Mouse (Mus musculus): ENCODE data around the gene Tmem184a. TPM values are rescaled to one million over a fixed set of nuclear protein-coding genes. Genes with fewer than 3 reads are reported as not detected.

Gene Tmem184a
- polyA plus RNA-seq, 1 experiment, result not detected

DNA sequence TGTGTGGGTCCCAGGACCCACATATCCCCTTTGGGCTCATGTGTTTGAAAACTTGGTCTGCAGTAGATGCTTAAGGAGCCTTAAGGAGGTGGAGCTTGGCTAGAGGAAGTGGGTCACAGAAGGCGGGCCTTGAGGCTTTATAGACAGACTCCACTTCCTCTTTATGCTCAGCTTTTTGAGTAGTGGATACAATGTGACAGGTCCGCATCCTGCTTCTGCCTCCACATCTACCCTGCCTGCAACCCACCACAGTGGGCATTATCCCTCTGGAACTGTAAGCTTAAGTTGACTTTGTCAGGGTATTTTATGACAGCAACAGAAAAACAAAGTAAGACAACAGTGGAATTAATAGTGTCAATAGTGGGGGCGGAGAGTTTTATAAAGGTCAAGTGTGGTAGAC is 11.0 kb upstream of the Tmem184a start:
- no peak overlapping the region for H3K27ac ChIP-seq (ENCODE audit: control insufficient read depth, insufficient read depth, low read depth, low read length, poor library complexity)
- TF ChIP-seq POLR2A (IDR thresholded peaks at IDR 0.05; ENCODE audit: borderline replicate concordance, control insufficient read depth, low read depth, low read length), result no peak
- no peak for TF ChIP-seq CTCF (IDR thresholded peaks at IDR 0.05; ENCODE audit: control insufficient read depth, insufficient read depth, low read length)
- H3K4me1 ChIP-seq (ENCODE audit: control insufficient read depth, insufficient read depth, low read length), result peaks cover 2% of the 10 kb centered on the region; the same call in 1 of the 2 replicates
- 28% methylated on average over 3 of the region's 3 CpGs for WGBS
- peak overlapping the region; percentile 39 for H3K4me3 ChIP-seq (replicated peaks; ENCODE audit: control insufficient read depth, low read depth, low read length)

DNA sequence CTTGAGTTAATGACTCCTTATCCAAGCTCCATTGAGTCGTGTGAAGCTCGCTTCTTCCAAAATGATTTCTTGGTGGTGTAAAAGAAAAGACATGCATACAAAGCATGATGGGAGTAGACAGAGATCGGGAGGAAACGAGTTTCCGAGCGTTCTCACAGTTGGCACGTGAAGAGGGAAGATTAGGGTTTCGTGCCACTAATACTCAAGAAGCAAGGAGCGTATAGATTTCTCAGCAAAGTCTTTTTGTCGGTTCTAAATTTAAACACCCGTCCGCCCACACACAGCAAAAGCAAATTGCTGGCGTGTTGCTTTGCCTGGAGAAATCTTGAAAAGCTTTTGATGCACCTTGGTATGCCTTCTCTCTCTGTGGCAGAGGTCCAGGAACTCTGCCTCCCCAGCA is 9.7 kb upstream of the Tmem184a start:
- TF ChIP-seq POLR2A (IDR thresholded peaks at IDR 0.05; ENCODE audit: borderline replicate concordance, control insufficient read depth, low read depth, low read length) (no peak), CTCF (IDR thresholded peaks at IDR 0.05; ENCODE audit: control insufficient read depth, insufficient read depth, low read length) (no peak)
- Histone ChIP-seq H3K27ac (ENCODE audit: control insufficient read depth, insufficient read depth, low read depth, low read length, poor library complexity) (no peak overlapping the region), H3K4me3 (replicated peaks; ENCODE audit: control insufficient read depth, low read depth, low read length) (no peak overlapping the region), H3K4me1 (ENCODE audit: control insufficient read depth, insufficient read depth, low read length) (peaks cover 2% of the 10 kb centered on the region; the same call in 1 of the 2 replicates)
- WGBS, result 76% methylated on average over 13 of the region's 13 CpGs

DNA sequence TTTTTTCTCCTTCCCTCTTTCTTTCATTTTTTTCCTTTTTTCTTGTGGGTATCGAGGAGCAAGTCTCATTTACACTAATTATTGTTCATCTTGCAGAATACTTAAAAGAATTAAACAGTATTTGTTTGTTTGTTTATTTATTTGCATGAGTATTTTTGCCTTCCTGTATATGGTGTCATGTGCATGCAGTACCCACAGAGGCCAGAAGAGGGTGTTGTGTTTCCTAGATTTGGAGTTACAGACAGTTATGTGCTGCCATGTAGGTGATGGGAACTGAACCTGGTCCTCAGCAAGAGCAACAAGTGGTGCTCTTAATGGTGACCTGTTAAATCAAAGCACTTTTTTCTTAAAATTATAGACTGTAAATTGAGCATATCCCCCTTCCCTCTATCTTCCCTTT is 7.9 kb upstream of the Tmem184a start:
- TF ChIP-seq CTCF (IDR thresholded peaks at IDR 0.05; ENCODE audit: control insufficient read depth, insufficient read depth, low read length), result no peak
- TF ChIP-seq POLR2A (IDR thresholded peaks at IDR 0.05; ENCODE audit: borderline replicate concordance, control insufficient read depth, low read depth, low read length), result no peak
- H3K4me1 ChIP-seq (ENCODE audit: control insufficient read depth, insufficient read depth, low read length), result peaks cover 2% of the 10 kb centered on the region; the same call in 1 of the 2 replicates

DNA sequence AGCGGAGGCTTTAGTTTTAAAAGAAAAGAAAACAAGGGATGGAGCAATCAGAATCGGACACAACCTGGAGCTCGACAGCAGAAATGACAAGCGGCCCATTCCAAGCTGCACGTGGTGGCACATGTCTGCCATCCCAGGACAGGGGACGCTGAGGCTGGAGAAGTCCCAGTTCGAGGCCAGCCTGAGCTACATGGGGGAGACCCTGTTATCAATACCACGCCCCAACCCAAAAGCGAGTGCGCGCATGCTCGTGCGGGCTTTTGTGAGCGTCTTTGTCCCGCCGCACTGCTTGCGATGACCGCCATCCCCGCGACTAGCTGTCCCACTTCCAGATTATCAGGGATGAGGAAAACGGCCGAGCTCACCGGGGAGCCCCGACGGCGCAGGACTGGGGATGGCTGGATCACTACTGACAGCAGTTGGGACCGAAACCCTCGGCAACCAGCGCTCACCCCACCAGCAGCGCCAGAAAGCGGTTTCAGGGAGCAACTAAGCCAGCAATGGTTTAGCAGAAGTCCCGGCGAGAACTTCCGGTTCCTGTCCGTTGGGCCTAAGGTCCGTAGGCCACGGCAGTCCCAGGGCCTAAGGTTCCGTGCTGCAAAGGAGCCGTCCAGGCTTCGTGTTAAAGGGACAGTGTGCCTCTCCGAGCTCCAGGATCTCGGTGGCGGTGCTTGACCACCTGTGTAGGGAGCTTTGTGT is 6.8 kb upstream of the Tmem184a start, which contains the start of the genes Gm26938 and Psmg3:
Gm26938 (minus strand) TSS at position 51 of the 699 bp plus-strand sequence.
Psmg3 (minus strand) TSS at position 529 of the 699 bp plus-strand sequence.
- TF ChIP-seq POLR2A (IDR thresholded peaks at IDR 0.05; ENCODE audit: borderline replicate concordance, control insufficient read depth, low read depth, low read length) (peak; percentile 72), CTCF (IDR thresholded peaks at IDR 0.05; ENCODE audit: control insufficient read depth, insufficient read depth, low read length) (peak; percentile 22; the same call in 1 of the 2 replicates)
- Histone ChIP-seq H3K4me3 (replicated peaks; ENCODE audit: control insufficient read depth, low read depth, low read length) (peak within 1 kb of the TSS; percentile 98), H3K27ac (ENCODE audit: control insufficient read depth, insufficient read depth, low read depth, low read length, poor library complexity) (peak within 1 kb of the TSS; percentile 69), H3K4me1 (ENCODE audit: control insufficient read depth, insufficient read depth, low read length) (peaks cover 2% of the 10 kb centered on the region; the same call in 1 of the 2 replicates)
- under 1% methylated on average over 43 of the region's 43 CpGs for WGBS

More for the DNA sequence above, 7.9 kb upstream of the Tmem184a start:
- Histone ChIP-seq H3K27ac (ENCODE audit: control insufficient read depth, insufficient read depth, low read depth, low read length, poor library complexity) (no peak overlapping the region), H3K4me3 (replicated peaks; ENCODE audit: control insufficient read depth, low read depth, low read length) (no peak overlapping the region)
- WGBS, result 86% methylated on average over 1 of the region's 1 CpGs

DNA sequence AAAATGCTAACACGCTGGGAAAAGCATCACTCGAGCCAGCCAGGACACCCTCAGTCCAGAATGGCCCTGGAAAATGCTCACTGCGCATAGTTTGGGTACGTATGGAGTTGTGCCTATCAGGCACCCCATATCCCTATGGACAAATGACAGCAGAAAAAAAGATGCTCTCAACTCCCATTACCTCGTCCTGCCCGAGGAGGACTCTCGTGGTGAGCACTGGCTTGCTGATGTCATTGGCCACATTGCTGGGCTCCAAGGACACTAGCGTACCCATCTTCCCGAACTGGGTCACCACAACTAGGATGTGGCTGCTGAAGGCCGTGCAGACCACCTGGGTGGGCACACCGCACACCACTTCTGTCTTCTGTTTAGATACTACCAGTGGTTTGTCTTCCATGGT is 6.2 kb upstream of the Tmem184a start:
- 44% methylated on average over 11 of the region's 11 CpGs for WGBS
- TF ChIP-seq POLR2A (IDR thresholded peaks at IDR 0.05; ENCODE audit: borderline replicate concordance, control insufficient read depth, low read depth, low read length) (no peak), CTCF (IDR thresholded peaks at IDR 0.05; ENCODE audit: control insufficient read depth, insufficient read depth, low read length) (no peak)
- no peak overlapping the region for H3K27ac ChIP-seq (ENCODE audit: control insufficient read depth, insufficient read depth, low read depth, low read length, poor library complexity)
- peaks cover 2% of the 10 kb centered on the region; the same call in 1 of the 2 replicates for H3K4me1 ChIP-seq (ENCODE audit: control insufficient read depth, insufficient read depth, low read length)
- peak overlapping the region; percentile 98 for H3K4me3 ChIP-seq (replicated peaks; ENCODE audit: control insufficient read depth, low read depth, low read length)

DNA sequence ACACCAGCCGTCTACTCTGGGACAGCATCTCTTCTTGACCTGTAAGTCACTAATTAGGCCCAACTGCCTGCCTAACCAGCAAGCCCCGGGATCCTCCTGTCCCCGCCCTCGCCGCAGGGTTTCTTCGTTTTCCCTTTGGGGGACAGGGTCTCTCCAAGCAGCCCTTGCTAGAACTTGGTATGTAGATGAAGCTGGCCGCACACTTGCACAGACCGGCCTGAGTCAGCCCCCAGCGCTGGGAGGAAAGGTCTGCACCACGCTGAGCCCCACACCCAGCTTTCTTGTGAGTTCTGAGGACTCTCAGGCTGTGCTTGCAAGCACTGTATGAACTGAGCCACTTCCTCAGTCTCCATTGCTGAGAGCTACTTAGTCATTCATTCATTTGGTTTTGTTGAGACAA is 4.8 kb upstream of the Tmem184a start:
- no peak overlapping the region for H3K4me3 ChIP-seq (replicated peaks; ENCODE audit: control insufficient read depth, low read depth, low read length)
- peaks cover 2% of the 10 kb centered on the region; the same call in 1 of the 2 replicates for H3K4me1 ChIP-seq (ENCODE audit: control insufficient read depth, insufficient read depth, low read length)
- H3K27ac ChIP-seq (ENCODE audit: control insufficient read depth, insufficient read depth, low read depth, low read length, poor library complexity), result no peak overlapping the region
- 93% methylated on average over 10 of the region's 10 CpGs for WGBS
- TF ChIP-seq POLR2A (IDR thresholded peaks at IDR 0.05; ENCODE audit: borderline replicate concordance, control insufficient read depth, low read depth, low read length) (no peak), CTCF (IDR thresholded peaks at IDR 0.05; ENCODE audit: control insufficient read depth, insufficient read depth, low read length) (no peak)

DNA sequence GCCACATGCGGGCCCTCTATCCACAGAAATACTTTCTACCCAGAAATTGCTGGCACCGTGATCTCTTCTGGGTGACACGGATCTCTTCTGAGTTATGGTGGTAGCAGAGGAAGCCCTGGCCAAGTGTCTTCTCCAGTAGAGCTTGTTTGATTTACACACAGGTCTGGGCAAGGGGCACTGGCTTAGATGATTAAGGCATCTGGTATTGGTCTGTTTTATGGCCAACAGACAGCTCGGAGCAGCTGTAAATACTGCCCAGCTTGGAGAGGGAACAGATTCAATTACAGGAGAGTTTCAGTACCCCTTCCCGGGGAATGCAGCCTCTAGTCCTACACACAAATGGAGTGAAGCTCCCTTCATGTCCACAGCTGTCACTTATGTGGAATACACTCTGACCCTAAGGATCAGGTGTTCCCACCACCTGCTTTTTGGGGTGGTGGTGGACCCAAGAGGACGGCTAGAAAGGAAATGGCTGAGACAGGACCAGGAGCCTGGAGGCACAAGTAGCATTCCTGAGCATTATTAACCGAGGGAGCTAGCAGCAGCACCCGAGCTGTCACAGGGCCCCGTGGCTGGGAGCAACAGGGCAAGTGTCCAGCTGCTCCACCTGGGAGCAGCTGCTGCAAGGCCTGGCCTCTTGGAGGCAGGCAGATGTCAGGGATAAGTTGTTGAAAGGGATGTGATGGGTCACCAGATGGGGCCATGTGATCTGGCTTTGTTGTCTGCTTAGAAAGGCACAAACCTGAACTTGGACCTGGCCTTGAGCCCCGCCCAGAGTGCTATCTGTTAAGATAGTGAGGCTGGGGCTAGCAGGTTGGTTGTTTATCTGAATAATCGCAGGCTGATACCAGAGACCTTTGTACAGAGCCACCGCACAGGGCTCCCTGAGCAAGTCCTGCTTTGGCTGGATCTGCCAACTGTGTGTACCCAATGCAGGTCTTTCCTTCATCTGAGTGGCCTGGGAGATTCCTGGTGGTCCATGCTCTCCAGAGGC is 2.0 kb upstream of the Tmem184a start:
- Histone ChIP-seq H3K27ac (ENCODE audit: control insufficient read depth, insufficient read depth, low read depth, low read length, poor library complexity) (no peak overlapping the region), H3K4me1 (ENCODE audit: control insufficient read depth, insufficient read depth, low read length) (peaks cover 2% of the 10 kb centered on the region; the same call in 1 of the 2 replicates), H3K4me3 (replicated peaks; ENCODE audit: control insufficient read depth, low read depth, low read length) (no peak overlapping the region)
- WGBS, result 79% methylated on average over 12 of the region's 12 CpGs
- TF ChIP-seq POLR2A (IDR thresholded peaks at IDR 0.05; ENCODE audit: borderline replicate concordance, control insufficient read depth, low read depth, low read length) (no peak), CTCF (IDR thresholded peaks at IDR 0.05; ENCODE audit: control insufficient read depth, insufficient read depth, low read length) (no peak)

DNA sequence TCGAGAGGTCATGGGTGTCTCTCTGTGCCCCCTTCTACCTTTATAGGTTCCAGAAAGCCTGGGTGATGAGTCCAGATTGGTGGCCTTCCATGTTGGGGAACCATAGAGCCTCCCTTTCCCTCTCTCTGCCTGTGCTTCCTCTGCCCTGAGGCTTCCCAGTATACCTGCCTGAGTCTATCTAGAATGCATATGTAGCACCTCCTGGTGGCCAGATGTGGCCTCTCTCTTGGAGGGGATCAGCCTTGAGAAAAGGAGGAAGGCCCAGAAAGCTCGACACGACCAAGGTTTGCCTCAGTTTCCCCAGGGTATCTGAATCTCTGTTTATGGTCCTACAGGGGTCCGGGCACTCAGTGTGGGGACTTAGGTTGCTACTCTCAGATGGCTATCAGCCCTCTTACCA is 916 bp downstream of the Tmem184a start:
- WGBS, result 33% methylated on average over 4 of the region's 4 CpGs
- H3K4me1 ChIP-seq (ENCODE audit: control insufficient read depth, insufficient read depth, low read length), result no peaks in the 10 kb centered on the region; the same call in 1 of the 2 replicates
- no peak overlapping the region for H3K27ac ChIP-seq (ENCODE audit: control insufficient read depth, insufficient read depth, low read depth, low read length, poor library complexity)

More for the DNA sequence above, 916 bp downstream of the Tmem184a start:
- no peak for TF ChIP-seq POLR2A (IDR thresholded peaks at IDR 0.05; ENCODE audit: borderline replicate concordance, control insufficient read depth, low read depth, low read length)
- TF ChIP-seq CTCF (IDR thresholded peaks at IDR 0.05; ENCODE audit: control insufficient read depth, insufficient read depth, low read length), result peak; percentile 68
- no peak overlapping the region for H3K4me3 ChIP-seq (replicated peaks; ENCODE audit: control insufficient read depth, low read depth, low read length)
